Mouse (Mus musculus): ENCODE data around the gene Rcc1. TPM values are rescaled to one million over a fixed set of nuclear protein-coding genes. Genes with fewer than 3 reads are reported as not detected.

Rcc1 gene
- polyA plus RNA-seq, 1 experiment, result 48.8 TPM

DNA sequence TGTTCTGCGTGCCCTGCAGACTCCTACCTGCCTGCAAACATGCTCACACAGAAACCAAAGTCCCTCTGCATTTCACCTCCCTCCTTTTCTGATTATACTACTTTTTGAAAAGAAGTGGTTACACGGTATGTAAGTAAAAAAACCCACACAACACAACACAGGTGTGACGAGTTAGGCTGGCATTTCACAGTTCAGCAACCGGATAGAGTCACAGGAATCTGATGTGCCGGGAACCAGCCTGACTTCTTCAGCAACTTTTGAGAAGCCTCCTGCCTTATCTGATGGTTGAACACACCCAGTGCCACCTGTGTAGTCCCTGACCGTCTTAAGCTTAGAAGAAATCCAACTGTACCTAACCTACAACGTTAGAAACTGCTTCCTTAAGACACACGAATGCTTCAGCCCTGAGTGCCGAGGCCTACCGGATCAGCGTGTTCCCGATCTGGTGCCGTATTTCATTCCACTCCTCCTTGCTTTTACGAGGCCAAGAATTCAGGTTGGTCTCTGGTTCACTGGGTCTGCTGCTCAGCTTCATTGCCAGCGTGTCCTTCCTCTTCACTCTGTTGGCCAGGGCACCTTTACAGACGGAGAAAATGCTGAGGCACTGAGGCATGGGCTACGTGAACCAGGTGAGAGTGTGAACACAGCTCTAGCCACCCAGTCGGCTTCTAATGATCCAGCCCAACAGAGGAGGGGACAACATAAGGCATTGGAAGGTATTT is 14.2 kb upstream of the Rcc1 start:
- 92% methylated on average over 18 of the region's 18 CpGs for WGBS
- no peak for TF ChIP-seq CTCF (IDR thresholded peaks at IDR 0.05; ENCODE audit: control insufficient read depth, insufficient read depth, low read length)
- TF ChIP-seq POLR2A (IDR thresholded peaks at IDR 0.05; ENCODE audit: borderline replicate concordance, control insufficient read depth, low read depth, low read length), result no peak
- no peaks in the 10 kb centered on the region for H3K4me1 ChIP-seq (ENCODE audit: control insufficient read depth, insufficient read depth, low read length)
- no peak overlapping the region for H3K27ac ChIP-seq (ENCODE audit: control insufficient read depth, insufficient read depth, low read depth, low read length, poor library complexity)
- H3K4me3 ChIP-seq (replicated peaks; ENCODE audit: control insufficient read depth, low read depth, low read length), result no peak overlapping the region

DNA sequence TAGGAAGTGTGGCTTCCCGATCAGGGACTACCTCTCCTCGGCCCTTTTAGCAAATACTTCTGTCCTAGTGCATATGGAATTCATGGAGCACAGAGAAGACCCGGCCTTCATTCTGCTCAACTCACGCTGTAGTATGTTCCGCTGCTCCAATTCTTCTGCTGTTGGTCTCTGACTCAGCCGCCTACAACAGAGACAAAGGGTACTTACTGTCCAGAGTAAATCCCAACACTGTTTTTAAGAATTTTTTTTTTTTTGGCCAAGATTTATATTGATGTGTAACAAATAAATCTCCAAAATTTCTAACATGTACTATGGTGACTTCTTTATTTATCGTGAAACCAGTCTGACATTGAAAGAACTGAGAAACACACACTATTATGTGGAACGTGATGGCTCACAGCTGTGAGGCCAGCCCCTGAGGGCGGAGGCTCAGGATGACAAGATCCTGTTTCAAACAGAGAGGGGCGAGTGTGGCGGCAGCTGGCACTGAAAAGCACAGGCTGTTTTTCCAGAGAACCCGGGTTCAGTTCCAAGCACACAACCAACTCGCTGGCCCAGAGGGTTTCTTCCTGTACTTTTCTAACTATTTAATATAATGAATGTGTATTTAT is 12.2 kb upstream of the Rcc1 start:
- WGBS, result 91% methylated on average over 13 of the region's 13 CpGs
- no peak overlapping the region for H3K27ac ChIP-seq (ENCODE audit: control insufficient read depth, insufficient read depth, low read depth, low read length, poor library complexity)
- TF ChIP-seq POLR2A (IDR thresholded peaks at IDR 0.05; ENCODE audit: borderline replicate concordance, control insufficient read depth, low read depth, low read length), result no peak
- no peak for TF ChIP-seq CTCF (IDR thresholded peaks at IDR 0.05; ENCODE audit: control insufficient read depth, insufficient read depth, low read length)
- no peak overlapping the region for H3K4me3 ChIP-seq (replicated peaks; ENCODE audit: control insufficient read depth, low read depth, low read length)
- no peaks in the 10 kb centered on the region for H3K4me1 ChIP-seq (ENCODE audit: control insufficient read depth, insufficient read depth, low read length)

DNA sequence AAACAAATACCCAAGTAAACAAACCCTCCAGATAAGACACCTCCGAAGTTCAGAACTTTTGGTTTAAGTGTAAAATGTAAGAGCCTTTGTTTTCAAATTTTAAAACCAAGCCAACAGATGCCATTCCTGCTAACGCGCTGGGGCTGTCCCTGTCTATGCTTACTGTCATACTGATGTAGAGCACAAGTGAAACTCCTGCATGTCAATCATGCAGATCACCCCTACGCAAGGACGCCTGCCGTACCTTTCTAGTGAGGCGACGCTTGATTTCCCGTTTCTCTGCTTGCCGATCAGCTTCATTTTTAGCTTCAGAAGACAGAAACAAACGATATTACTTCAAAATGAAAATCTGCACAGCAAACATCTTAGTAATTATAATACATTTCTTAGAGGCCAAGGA is 10.1 kb upstream of the Rcc1 start:
- TF ChIP-seq CTCF (IDR thresholded peaks at IDR 0.05; ENCODE audit: control insufficient read depth, insufficient read depth, low read length) (no peak), POLR2A (IDR thresholded peaks at IDR 0.05; ENCODE audit: borderline replicate concordance, control insufficient read depth, low read depth, low read length) (no peak)
- Histone ChIP-seq H3K4me3 (replicated peaks; ENCODE audit: control insufficient read depth, low read depth, low read length) (no peak overlapping the region), H3K4me1 (ENCODE audit: control insufficient read depth, insufficient read depth, low read length) (no peaks in the 10 kb centered on the region), H3K27ac (ENCODE audit: control insufficient read depth, insufficient read depth, low read depth, low read length, poor library complexity) (no peak overlapping the region)
- 94% methylated on average over 11 of the region's 11 CpGs for WGBS

DNA sequence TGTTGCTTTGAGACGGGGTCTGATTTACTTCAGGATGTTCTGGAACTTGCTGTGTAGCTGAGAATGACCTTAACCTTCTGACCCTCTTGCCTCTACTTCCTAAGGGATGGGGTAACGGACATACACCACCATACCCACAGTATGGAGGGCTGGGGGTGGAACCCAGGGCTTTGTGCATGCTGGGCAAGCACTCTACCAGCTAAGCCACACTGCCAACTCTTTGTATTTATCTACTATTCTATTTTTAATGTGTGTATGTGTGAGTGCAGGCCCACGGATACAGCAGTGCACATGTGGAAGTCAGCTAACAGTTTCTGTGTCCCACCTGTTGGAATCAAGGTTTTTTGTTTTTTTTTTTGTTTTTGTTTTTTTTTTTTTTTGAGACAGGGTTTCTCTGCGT is 6.1 kb upstream of the Rcc1 start:
- WGBS, result 94% methylated on average over 4 of the region's 4 CpGs
- no peak for TF ChIP-seq POLR2A (IDR thresholded peaks at IDR 0.05; ENCODE audit: borderline replicate concordance, control insufficient read depth, low read depth, low read length)
- no peak for TF ChIP-seq CTCF (IDR thresholded peaks at IDR 0.05; ENCODE audit: control insufficient read depth, insufficient read depth, low read length)
- no peak overlapping the region for H3K4me3 ChIP-seq (replicated peaks; ENCODE audit: control insufficient read depth, low read depth, low read length)
- no peak overlapping the region for H3K27ac ChIP-seq (ENCODE audit: control insufficient read depth, insufficient read depth, low read depth, low read length, poor library complexity)
- H3K4me1 ChIP-seq (ENCODE audit: control insufficient read depth, insufficient read depth, low read length), result peaks cover 2% of the 10 kb centered on the region; the same call in 1 of the 2 replicates

DNA sequence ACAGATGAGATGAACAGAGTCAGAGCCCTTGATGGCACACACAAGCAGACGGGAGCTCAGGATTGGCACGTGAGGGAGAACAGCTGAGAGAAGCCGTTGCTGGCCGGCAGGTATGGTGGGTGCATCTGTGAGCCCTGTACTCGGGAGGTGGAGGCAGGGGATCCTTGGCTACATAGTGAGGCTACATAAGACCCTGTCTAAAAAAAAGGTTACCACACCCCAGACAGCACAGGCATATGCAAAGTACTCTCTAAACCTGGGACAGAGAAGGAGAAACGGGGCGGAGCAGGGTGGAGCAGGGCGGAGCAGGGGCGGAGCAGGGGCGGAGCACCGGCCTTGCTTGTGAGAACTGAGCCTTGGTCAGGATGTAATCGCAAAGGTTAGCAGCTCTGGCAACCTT is 2.8 kb upstream of the Rcc1 start:
- peaks cover 2% of the 10 kb centered on the region; the same call in 1 of the 2 replicates for H3K4me1 ChIP-seq (ENCODE audit: control insufficient read depth, insufficient read depth, low read length)
- H3K4me3 ChIP-seq (replicated peaks; ENCODE audit: control insufficient read depth, low read depth, low read length), result no peak overlapping the region
- WGBS, result 66% methylated on average over 12 of the region's 12 CpGs
- no peak overlapping the region for H3K27ac ChIP-seq (ENCODE audit: control insufficient read depth, insufficient read depth, low read depth, low read length, poor library complexity)
- TF ChIP-seq POLR2A (IDR thresholded peaks at IDR 0.05; ENCODE audit: borderline replicate concordance, control insufficient read depth, low read depth, low read length) (no peak), CTCF (IDR thresholded peaks at IDR 0.05; ENCODE audit: control insufficient read depth, insufficient read depth, low read length) (no peak)

DNA sequence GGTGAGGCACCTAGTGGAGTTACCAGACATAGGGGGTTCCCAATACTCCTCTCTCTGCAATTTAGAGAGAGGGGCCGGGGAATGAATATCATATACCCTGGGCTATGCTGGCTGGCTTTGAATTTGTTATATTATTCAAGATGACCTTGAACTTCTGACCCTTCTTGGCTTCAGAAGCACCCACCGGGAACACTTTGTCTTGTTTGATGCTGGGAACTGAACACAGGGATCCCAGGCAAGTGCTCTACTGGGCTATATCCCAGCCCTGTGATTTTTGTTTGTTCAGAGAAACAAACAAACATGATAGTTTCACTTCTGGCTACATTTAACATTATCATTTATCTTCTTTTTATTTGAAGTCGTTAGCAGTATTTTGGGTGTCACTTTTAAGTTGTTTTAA is 2.0 kb upstream of the Rcc1 start:
- Histone ChIP-seq H3K27ac (ENCODE audit: control insufficient read depth, insufficient read depth, low read depth, low read length, poor library complexity) (no peak overlapping the region), H3K4me3 (replicated peaks; ENCODE audit: control insufficient read depth, low read depth, low read length) (no peak overlapping the region), H3K4me1 (ENCODE audit: control insufficient read depth, insufficient read depth, low read length) (peaks cover 2% of the 10 kb centered on the region; the same call in 1 of the 2 replicates)
- 84% methylated on average over 3 of the region's 3 CpGs for WGBS
- TF ChIP-seq CTCF (IDR thresholded peaks at IDR 0.05; ENCODE audit: control insufficient read depth, insufficient read depth, low read length), result no peak
- TF ChIP-seq POLR2A (IDR thresholded peaks at IDR 0.05; ENCODE audit: borderline replicate concordance, control insufficient read depth, low read depth, low read length), result no peak

DNA sequence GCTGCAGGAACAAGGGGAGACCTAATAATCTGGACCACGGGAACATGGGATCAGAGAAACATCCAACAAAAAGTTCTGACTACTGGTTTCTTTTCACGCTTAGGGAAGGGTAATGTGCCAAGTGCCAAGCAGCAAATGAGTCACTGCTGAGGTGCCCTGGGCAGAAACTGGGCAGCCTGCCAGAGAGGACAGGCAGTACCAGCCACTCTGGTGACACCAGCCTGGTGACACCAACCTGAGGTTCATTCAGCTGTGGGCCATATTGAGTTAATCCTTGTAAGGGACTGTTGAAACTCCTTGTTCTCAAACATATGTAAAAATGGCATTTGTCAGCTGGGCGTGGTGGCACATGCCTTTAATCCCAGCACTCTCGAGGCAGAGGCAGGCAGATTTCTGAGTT is 1.2 kb upstream of the Rcc1 start:
- Histone ChIP-seq H3K4me3 (replicated peaks; ENCODE audit: control insufficient read depth, low read depth, low read length) (no peak overlapping the region), H3K4me1 (ENCODE audit: control insufficient read depth, insufficient read depth, low read length) (peaks cover 2% of the 10 kb centered on the region; the same call in 1 of the 2 replicates), H3K27ac (ENCODE audit: control insufficient read depth, insufficient read depth, low read depth, low read length, poor library complexity) (no peak overlapping the region)
- WGBS, result 58% methylated on average over 4 of the region's 4 CpGs
- TF ChIP-seq CTCF (IDR thresholded peaks at IDR 0.05; ENCODE audit: control insufficient read depth, insufficient read depth, low read length), result no peak
- TF ChIP-seq POLR2A (IDR thresholded peaks at IDR 0.05; ENCODE audit: borderline replicate concordance, control insufficient read depth, low read depth, low read length), result no peak

DNA sequence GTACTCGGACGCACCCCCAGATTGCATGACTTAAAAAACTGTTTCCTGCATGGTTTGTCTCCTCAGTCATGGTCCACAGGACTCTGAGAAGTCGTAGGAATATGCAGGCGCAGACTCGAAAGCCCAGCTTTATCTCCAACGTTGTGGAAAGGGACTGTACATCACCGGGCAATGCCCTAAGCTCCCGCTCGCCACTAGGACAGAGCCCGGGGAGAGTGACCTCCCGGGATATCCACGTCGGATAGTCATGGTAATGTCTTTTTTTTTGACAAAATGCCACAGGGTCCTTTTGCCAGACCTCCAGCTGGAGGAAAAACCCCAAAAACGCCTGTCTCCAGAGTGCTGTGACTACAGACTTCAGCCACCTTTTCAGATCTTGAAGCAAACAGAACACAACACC is 666 bp downstream of the Rcc1 start:
- H3K27ac ChIP-seq (ENCODE audit: control insufficient read depth, insufficient read depth, low read depth, low read length, poor library complexity), result peak overlapping the region; percentile 43; the same call in 1 of the 2 replicates
- peak overlapping the region; percentile 77 for H3K4me3 ChIP-seq (replicated peaks; ENCODE audit: control insufficient read depth, low read depth, low read length)
- 0% methylated on average over 14 of the region's 14 CpGs for WGBS
- peaks cover 2% of the 10 kb centered on the region; the same call in 1 of the 2 replicates for H3K4me1 ChIP-seq (ENCODE audit: control insufficient read depth, insufficient read depth, low read length)
- TF ChIP-seq CTCF (IDR thresholded peaks at IDR 0.05; ENCODE audit: control insufficient read depth, insufficient read depth, low read length) (no peak), POLR2A (IDR thresholded peaks at IDR 0.05; ENCODE audit: borderline replicate concordance, control insufficient read depth, low read depth, low read length) (no peak)

Measured in bone marrow, adult 2 months (tissue).